Mouse (Mus musculus): Measurements from ENCODE around the gene Adck1. TPM values are rescaled to one million over a fixed set of nuclear protein-coding genes. Genes with fewer than 3 reads are reported as not detected.
"Not testable (repeated sequence)": the region's sequence is repeated elsewhere in the genome, so short reads cannot be mapped to it uniquely, and the experiment has no call there.

Gene Adck1
- polyA plus RNA-seq, 1 experiment from 2014 or later, result 15.1 TPM

- not testable (repeated sequence) for H3K36me3 ChIP-seq (ENCODE audit: control insufficient read depth, insufficient read depth, low read length); DNase-seq (ENCODE audit: low spot score); H3K4me3 ChIP-seq (ENCODE audit: low read depth, low read length); H3K9me3 ChIP-seq (ENCODE audit: control insufficient read depth, low read length); ATAC-seq (ENCODE audit: low read depth); H3K9ac ChIP-seq (ENCODE audit: low read depth, low read length); H3K4me1 ChIP-seq (ENCODE audit: control insufficient read depth, insufficient read depth, low read length); H3K27me3 ChIP-seq (replicated peaks; ENCODE audit: control insufficient read depth, insufficient read depth, low read length); H3K4me2 ChIP-seq (ENCODE audit: low read depth, low read length); H3K27ac ChIP-seq (replicated peaks; ENCODE audit: low read depth, low read length)
- WGBS, result 60% methylated on average over 10 of the region's 10 CpGs
These were observed 111.5 kb downstream of the Adck1 start for GRCm38 (mm10) chr12:88471884-88472283.

DNA sequence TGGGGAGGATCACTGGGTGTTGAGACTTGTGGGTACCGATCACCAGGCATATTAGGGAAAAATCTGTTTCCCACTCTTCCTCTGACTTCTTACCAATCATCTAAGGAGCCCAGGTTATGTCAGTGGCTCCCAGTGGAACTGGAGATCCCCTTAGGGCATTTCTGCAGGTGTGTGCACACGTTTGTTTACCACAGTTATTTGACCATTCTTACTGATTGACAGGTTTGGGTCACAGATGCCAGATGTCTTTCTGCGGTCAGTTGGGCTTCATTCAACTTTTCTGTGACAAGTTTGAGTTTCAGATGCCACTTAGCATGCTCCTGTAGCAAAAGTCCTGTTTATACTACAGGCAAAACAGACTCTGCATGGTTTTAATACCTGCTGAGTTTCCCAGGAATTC is 112.5 kb downstream of the Adck1 start:
- Histone ChIP-seq H3K27me3 (replicated peaks; ENCODE audit: control insufficient read depth, insufficient read depth, low read length) (no peaks in the 10 kb centered on the region), H3K27ac (replicated peaks; ENCODE audit: low read depth, low read length) (no peak overlapping the region), H3K36me3 (ENCODE audit: control insufficient read depth, insufficient read depth, low read length) (no peaks in the 10 kb centered on the region), H3K4me2 (ENCODE audit: low read depth, low read length) (no peak overlapping the region), H3K9me3 (ENCODE audit: control insufficient read depth, low read length) (no peaks in the 10 kb centered on the region), H3K9ac (ENCODE audit: low read depth, low read length) (no peak overlapping the region), H3K4me1 (ENCODE audit: control insufficient read depth, insufficient read depth, low read length) (no peaks in the 10 kb centered on the region), H3K4me3 (ENCODE audit: low read depth, low read length) (no peak overlapping the region)
- DNase-seq (ENCODE audit: low spot score) (no peak), ATAC-seq (ENCODE audit: low read depth) (no peak; the same call in 1 of the 2 replicates)
- WGBS, result 53% methylated on average over 3 of the region's 3 CpGs

DNA sequence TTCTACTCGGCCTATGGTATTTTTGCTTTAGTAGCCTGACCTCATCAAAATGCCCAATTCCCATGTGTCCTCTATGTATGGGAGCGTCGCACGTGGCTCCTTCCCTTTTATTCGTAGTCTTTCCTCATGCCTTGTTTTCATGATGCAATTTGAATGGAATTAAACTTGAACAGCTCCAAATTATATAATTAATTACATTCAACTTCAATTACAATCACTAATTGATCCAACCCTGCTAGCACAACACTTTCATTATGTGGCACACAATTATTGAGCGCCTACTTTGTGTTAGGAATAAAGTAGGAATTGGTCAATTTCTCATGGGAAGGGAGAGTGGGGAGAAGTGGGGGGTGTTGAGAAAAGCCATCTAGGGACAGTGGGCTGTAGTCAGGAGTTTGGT is 113.4 kb downstream of the Adck1 start:
- H3K9ac ChIP-seq (ENCODE audit: low read depth, low read length), result no peak overlapping the region
- H3K9me3 ChIP-seq (ENCODE audit: control insufficient read depth, low read length), result no peaks in the 10 kb centered on the region
- H3K4me1 ChIP-seq (ENCODE audit: control insufficient read depth, insufficient read depth, low read length), result no peaks in the 10 kb centered on the region
- DNase-seq (ENCODE audit: low spot score) (no peak), ATAC-seq (ENCODE audit: low read depth) (no peak)
- H3K4me3 ChIP-seq (ENCODE audit: low read depth, low read length), result no peak overlapping the region
- no peak overlapping the region for H3K4me2 ChIP-seq (ENCODE audit: low read depth, low read length)
- H3K27me3 ChIP-seq (replicated peaks; ENCODE audit: control insufficient read depth, insufficient read depth, low read length), result no peaks in the 10 kb centered on the region
- no peak overlapping the region for H3K27ac ChIP-seq (replicated peaks; ENCODE audit: low read depth, low read length)
- WGBS, result 64% methylated on average over 6 of the region's 6 CpGs
- no peaks in the 10 kb centered on the region for H3K36me3 ChIP-seq (ENCODE audit: control insufficient read depth, insufficient read depth, low read length)

- ATAC-seq (ENCODE audit: low read depth), result no peak
- Histone ChIP-seq H3K36me3 (ENCODE audit: control insufficient read depth, insufficient read depth, low read length) (no peaks in the 10 kb centered on the region), H3K27me3 (replicated peaks; ENCODE audit: control insufficient read depth, insufficient read depth, low read length) (no peaks in the 10 kb centered on the region), H3K27ac (replicated peaks; ENCODE audit: low read depth, low read length) (no peak overlapping the region), H3K9ac (ENCODE audit: low read depth, low read length) (no peak overlapping the region), H3K4me2 (ENCODE audit: low read depth, low read length) (no peak overlapping the region), H3K4me1 (ENCODE audit: control insufficient read depth, insufficient read depth, low read length) (no peaks in the 10 kb centered on the region), H3K4me3 (ENCODE audit: low read depth, low read length) (no peak overlapping the region), H3K9me3 (ENCODE audit: control insufficient read depth, low read length) (no peaks in the 10 kb centered on the region)
- WGBS, result 84% methylated on average over 3 of the region's 3 CpGs
- DNase-seq (ENCODE audit: low spot score), result no peak
These were observed 115.5 kb downstream of the Adck1 start for GRCm38 (mm10) chr12:88475833-88476232.

GRCm38 (mm10) chr12:88476702-88477101 is 116.3 kb downstream of the Adck1 start:
- H3K9ac ChIP-seq (ENCODE audit: low read depth, low read length), result no peak overlapping the region
- H3K36me3 ChIP-seq (ENCODE audit: control insufficient read depth, insufficient read depth, low read length), result no peaks in the 10 kb centered on the region
- H3K9me3 ChIP-seq (ENCODE audit: control insufficient read depth, low read length), result no peaks in the 10 kb centered on the region
- DNase-seq (ENCODE audit: low spot score) (no peak), ATAC-seq (ENCODE audit: low read depth) (no peak)
- no peak overlapping the region for H3K4me2 ChIP-seq (ENCODE audit: low read depth, low read length)
- WGBS, result 78% methylated on average over 6 of the region's 6 CpGs
- no peak overlapping the region for H3K4me3 ChIP-seq (ENCODE audit: low read depth, low read length)
- no peaks in the 10 kb centered on the region for H3K4me1 ChIP-seq (ENCODE audit: control insufficient read depth, insufficient read depth, low read length)
- H3K27ac ChIP-seq (replicated peaks; ENCODE audit: low read depth, low read length), result no peak overlapping the region
- no peaks in the 10 kb centered on the region for H3K27me3 ChIP-seq (replicated peaks; ENCODE audit: control insufficient read depth, insufficient read depth, low read length)

DNA sequence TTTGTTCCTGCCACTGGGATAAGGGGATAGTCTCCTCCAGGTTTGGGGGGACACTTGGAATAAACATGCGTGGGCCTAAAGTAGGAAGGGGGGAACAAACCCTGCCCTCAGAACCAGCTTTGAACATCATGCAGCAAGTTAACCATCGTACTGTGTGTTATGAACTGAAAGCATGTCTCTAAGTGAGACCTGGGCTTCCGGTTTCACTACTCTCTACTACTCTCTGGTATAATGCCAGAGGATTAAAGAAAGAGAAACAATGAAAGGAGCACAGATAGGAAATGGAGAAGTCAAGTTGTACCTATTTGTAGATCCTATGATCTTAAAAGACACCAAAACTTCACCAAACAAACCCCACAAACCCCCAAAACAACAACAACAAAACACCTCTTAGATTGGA is 121.3 kb downstream of the Adck1 start:
- Histone ChIP-seq H3K4me1 (ENCODE audit: control insufficient read depth, insufficient read depth, low read length) (no peaks in the 10 kb centered on the region), H3K9ac (ENCODE audit: low read depth, low read length) (no peak overlapping the region), H3K27me3 (replicated peaks; ENCODE audit: control insufficient read depth, insufficient read depth, low read length) (no peaks in the 10 kb centered on the region), H3K4me2 (ENCODE audit: low read depth, low read length) (no peak overlapping the region), H3K9me3 (ENCODE audit: control insufficient read depth, low read length) (no peaks in the 10 kb centered on the region), H3K27ac (replicated peaks; ENCODE audit: low read depth, low read length) (no peak overlapping the region), H3K4me3 (ENCODE audit: low read depth, low read length) (no peak overlapping the region), H3K36me3 (ENCODE audit: control insufficient read depth, insufficient read depth, low read length) (no peaks in the 10 kb centered on the region)
- no peak for DNase-seq (ENCODE audit: low spot score)
- 81% methylated on average over 3 of the region's 3 CpGs for WGBS
- ATAC-seq (ENCODE audit: low read depth), result no peak

- no peak overlapping the region for H3K9ac ChIP-seq (ENCODE audit: low read depth, low read length)
- H3K36me3 ChIP-seq (ENCODE audit: control insufficient read depth, insufficient read depth, low read length), result no peaks in the 10 kb centered on the region
- ATAC-seq (ENCODE audit: low read depth) (no peak), DNase-seq (ENCODE audit: low spot score) (no peak)
- no peak overlapping the region for H3K4me2 ChIP-seq (ENCODE audit: low read depth, low read length)
- no peak overlapping the region for H3K4me3 ChIP-seq (ENCODE audit: low read depth, low read length)
- H3K4me1 ChIP-seq (ENCODE audit: control insufficient read depth, insufficient read depth, low read length), result no peaks in the 10 kb centered on the region
- H3K27me3 ChIP-seq (replicated peaks; ENCODE audit: control insufficient read depth, insufficient read depth, low read length), result no peaks in the 10 kb centered on the region
- H3K9me3 ChIP-seq (ENCODE audit: control insufficient read depth, low read length), result no peaks in the 10 kb centered on the region
- WGBS, result 66% methylated on average over 2 of the region's 2 CpGs
- no peak overlapping the region for H3K27ac ChIP-seq (replicated peaks; ENCODE audit: low read depth, low read length)
These were observed 130.5 kb downstream of the Adck1 start for GRCm38 (mm10) chr12:88490881-88491280.

Other genes with a start within 250 kb of the Adck1 start
- gene Gm10436, start 178.4 kb upstream of the Adck1 start, polyA plus RNA-seq (2014; fragmentation: Nextera tagmentation; extraction: Ambion mirVana), result not detected in 2 replicates
- not detected in 2 replicates for gene Gm8332, start 110.5 kb upstream of the Adck1 start, polyA plus RNA-seq (2014; fragmentation: Nextera tagmentation; extraction: Ambion mirVana)
- not detected in 2 replicates for gene Gm5662, start 86.1 kb upstream of the Adck1 start, polyA plus RNA-seq (2014; fragmentation: Nextera tagmentation; extraction: Ambion mirVana)
- not detected in 2 replicates for gene Gm5039, start 36.5 kb upstream of the Adck1 start, polyA plus RNA-seq (2014; fragmentation: Nextera tagmentation; extraction: Ambion mirVana)

Data from embryonic facial prominence, embryonic 14.5 days (tissue).